Mouse (Mus musculus) hematopoietic stem cell, adult 5-6 weeks (primary cell): ENCODE results near the gene Slc25a44. TPM values are rescaled to one million over a fixed set of nuclear protein-coding genes. Genes with fewer than 3 reads are reported as not detected.
A peak's percentile ranks its signal among the peaks of the same experiment; 100 is the strongest.
"Not testable (repeated sequence)": the region's sequence is repeated elsewhere in the genome, so short reads cannot be mapped to it uniquely, and the experiment has no call there.

Source experiments
- ATAC-seq, 2 experiments: fragments of 125-278 bp in 1 of 2; replicated peaks in 1 of 2; 2 replicates each; pipeline ENCODE4 v1.8.0; 2016 to 2017; ENCODE audit warnings: inconsistent platforms in 2 of 2, mild to moderate bottlenecking in 2 of 2, moderate number of reproducible peaks in 2 of 2, low read depth in 1 of 2, moderate TSS enrichment in 1 of 2; ENCODE audit not compliant: low FRiP score in 2 of 2, poor library complexity in 2 of 2, severe bottlenecking in 2 of 2, insufficient read depth in 1 of 2, low TSS enrichment in 1 of 2
- total RNA-seq: library from RNA; stranded (forward); fragments of 172-1452, 232-1000 nt; gene quantifications from 2 replicates; pipeline ENCODE4 v1.2.3, GENCODE M21; 2017

Slc25a44 gene
- total RNA-seq, 1 experiment from 2014 or later: 15.6 TPM

DNA sequence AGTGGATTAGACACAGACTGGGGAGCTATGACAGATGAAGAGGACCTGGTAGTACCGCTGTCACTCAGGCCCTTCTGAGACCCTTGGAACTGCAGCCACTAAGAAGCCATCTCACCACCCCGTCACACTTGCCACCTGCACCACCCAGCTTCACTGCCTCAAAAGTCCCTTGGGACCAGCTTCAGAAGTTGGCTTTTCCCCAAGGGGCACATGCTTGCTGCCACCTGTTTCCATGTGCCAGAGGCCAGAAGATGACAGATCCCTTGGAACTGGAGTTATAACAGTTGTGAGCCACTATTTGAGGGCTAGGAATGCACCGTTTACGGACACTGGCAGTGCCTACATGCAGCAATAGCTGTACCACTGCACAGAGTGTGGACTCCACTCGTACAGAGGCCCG, 29.7 kb downstream of the Slc25a44 start:
- ATAC-seq: no peak

GRCm38 (mm10) chr3:88393776-88394375, 31.1 kb downstream of the Slc25a44 start:
- no peak for ATAC-seq

- ATAC-seq: no peak
Observed at GRCm38 (mm10) chr3:88384364-88384763, 40.6 kb downstream of the Slc25a44 start, which contains the start of gene Bglap. Gene Bglap (minus strand): TSS chr3:88384464.

- not testable (repeated sequence) for ATAC-seq
Observed at GRCm38 (mm10) chr3:88382383-88382782, 42.6 kb downstream of the Slc25a44 start.

- ATAC-seq: peak; percentile 88 to 94
Observed at GRCm38 (mm10) chr3:88381389-88382315, 43.3 kb downstream of the Slc25a44 start.

GRCm38 (mm10) chr3:88378599-88378998, 46.3 kb downstream of the Slc25a44 start, which contains the start of gene Bglap2:
Gene Bglap2 (minus strand): TSS chr3:88378699.
- not testable (repeated sequence) for ATAC-seq

GRCm38 (mm10) chr3:88376644-88377043, 48.3 kb downstream of the Slc25a44 start:
- not testable (repeated sequence) for ATAC-seq

DNA sequence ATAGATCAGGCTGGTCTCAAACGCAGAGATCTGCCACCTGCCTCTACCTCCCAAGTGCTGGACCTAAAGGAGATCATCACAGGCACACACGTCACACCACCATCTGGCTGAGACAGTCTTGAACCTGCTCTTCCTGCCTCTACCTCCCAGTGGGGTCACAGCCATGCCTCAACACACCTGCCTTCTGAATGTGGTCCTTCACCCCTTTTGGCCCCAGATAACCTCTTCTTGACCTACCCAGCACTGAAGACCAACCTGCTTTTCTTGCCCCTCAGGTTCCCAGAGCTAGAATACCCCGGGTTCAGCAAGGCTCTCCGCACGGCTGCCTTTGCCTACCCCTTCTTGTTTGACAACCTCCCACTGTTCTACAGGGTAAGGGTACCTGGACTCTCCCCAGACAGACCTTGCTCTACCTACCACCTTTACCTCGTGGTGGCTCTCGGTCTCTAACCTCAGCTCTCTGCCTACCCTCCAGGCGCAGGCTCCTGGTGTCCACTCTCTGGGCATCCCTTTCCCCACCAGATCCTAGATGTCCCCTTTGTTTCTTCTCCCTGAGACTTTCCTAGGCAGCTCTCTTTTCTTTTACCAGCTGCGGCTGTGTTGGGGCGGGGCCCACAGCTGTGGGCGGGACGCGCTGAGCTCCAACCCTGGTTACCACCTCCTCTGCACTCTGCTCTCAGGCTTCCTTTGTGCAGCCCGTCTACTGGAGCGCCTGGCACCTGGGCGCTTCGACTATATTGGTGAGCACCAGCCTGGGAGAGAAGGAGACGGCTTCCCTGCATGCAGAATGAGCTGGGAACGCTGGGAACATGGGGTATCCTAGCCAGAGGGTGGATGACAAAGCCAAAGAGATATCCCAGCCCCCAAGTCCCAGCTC, 49.0 kb downstream of the Slc25a44 start:
- ATAC-seq: peak; percentile 76 to 88

DNA sequence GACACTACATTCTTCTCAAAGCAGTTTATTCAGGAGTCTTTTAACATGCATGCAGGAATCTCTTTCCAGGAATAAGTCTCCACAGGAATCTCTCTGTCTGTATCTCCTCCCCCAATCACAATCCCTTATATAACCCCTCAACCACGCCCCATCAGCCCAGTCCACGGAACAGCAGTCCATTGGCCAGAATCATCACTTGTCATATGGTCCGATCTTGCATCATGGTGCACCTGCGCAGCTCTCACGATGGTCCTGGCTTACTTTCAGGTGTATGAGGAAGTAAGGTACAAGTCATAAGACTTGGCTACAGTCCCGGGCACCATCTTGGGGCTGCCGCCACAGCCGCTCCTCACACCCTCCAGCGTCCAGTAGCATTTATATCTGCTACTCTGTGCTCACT, 52.3 kb downstream of the Slc25a44 start, which contains the start of gene Bglap3:
Gene Bglap3, minus strand, starts transcription at position 101 of the 400 bp plus-strand sequence.
- not testable (repeated sequence) for ATAC-seq

GRCm38 (mm10) chr3:88368511-88368910, 56.4 kb downstream of the Slc25a44 start:
- ATAC-seq: not testable (repeated sequence)

DNA sequence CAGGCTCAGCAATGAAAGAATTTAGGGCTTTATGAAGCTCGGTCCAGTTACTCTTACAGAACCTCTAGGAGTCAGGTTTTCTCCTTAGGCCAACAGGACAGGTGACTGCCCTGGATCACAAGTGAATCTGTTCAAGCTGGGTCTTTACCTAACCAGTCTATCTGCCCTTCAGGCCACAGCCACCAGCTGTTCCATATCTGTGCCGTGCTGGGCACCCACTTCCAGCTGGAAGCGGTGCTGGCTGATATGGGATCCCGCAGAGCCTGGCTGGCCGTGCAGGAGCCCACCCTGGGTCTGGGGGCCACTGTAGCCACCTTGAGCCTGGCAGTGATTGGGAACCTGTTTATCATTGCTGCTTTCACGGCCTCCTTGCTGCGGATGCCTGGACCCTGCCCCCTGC, 57.4 kb downstream of the Slc25a44 start:
- ATAC-seq: 0 out of 4 replicates have a peak, but pooled peaks of 1 of the 2 experiments have one; percentile 3

DNA sequence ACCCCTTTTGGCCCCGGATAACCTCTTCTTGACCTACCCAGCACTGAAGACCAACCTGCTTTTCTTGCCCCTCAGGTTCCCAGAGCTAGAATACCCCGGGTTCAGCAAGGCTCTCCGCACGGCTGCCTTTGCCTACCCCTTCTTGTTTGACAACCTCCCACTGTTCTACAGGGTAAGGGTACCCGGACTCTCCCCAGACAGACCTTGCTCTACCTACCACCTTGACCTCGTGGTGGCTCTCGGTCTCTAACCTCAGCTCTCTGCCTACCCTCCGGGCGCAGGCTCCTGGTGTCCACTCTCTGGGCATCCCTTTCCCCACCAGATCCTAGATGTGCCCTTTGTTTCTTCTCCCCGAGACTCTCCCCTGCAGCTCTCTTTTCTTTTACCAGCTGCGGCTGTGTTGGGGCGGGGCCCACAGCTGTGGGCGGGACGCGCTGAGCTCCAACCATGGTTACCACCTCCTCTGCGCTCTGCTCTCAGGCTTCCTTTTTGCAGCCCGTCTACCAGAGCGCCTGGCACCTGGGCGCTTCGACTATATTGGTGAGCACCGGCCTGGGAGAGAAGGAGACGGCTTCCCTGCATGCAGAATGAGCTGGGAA, 58.0 kb downstream of the Slc25a44 start:
- peak; percentile 90 to 93 for ATAC-seq

GRCm38 (mm10) chr3:88365705-88366361, 59.1 kb downstream of the Slc25a44 start:
- ATAC-seq: no peak

DNA sequence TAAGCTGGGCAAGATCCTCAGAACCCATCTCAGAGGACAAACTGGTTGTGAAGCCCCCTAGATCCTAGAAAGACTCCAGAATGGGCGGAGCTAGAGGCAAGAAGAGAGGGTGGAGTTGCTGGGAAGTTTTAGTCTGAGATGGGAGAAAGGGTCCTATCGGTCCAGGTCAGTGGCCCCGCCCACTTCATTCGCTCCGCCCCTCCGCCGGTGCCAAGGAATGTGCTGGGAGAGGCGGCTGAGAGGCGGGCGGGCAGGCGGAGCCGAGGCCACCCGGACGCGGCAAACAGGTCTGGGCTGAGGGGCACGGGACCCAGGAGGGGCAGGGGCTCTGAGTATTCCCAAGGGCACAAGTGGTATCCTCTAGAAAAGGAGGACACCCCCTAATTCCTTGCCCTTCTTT, 60.6 kb downstream of the Slc25a44 start, which contains the start of gene Paqr6:
Gene Paqr6, plus strand, starts transcription at position 248 of the 400 bp plus-strand sequence.
- ATAC-seq: no peak

DNA sequence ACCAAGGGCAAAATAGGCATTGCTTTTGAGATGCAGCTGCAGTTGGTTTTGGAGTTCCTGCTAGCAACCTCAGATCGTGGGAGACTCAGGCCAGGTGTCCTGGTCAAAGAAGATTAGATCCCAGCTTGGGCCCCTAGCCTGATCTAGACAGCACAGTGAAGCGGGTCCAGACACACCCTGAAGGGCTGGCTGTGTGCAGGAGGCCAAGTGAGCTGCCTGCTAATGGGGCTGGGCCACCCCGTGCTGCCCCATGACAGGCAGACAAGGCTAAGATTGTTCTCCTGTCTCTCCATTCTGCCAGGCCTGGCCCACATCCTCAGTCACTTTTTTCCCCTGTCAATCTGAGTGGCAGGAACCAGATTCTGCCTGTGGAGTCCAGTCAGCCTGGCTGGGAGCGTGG, 61.2 kb downstream of the Slc25a44 start:
- no peak for ATAC-seq

- ATAC-seq: no peak
Observed at GRCm38 (mm10) chr3:88361612-88362313, 63.2 kb downstream of the Slc25a44 start.
